ENCODE assay signal across 20 mouse cellular contexts in genomic region chr13:72593710-72594111, GRCm38 (mm10). TPM values are rescaled to one million over a fixed set of nuclear protein-coding genes. Genes with fewer than 3 reads are reported as not detected.
DNase-seq lines count a peak whose midpoint lies in the region; ATAC-seq and TF ChIP-seq lines count a peak whose summit lies in the region.
"Had no signal": no experiment of that assay in that cellular context is flagged by ENCODE, and none has a peak within 500 bp of the region (broad histone marks: within the 10 kb centered on the region; RNA-seq: fewer than 3 reads in every experiment).

No protein-coding gene starts in this region.

- H3K4me3 ChIP-seq in midbrain, embryonic 11.5 days (ENCODE audit: low read depth, low read length): no peak overlapping the region
- H3K4me3 ChIP-seq in midbrain, postnatal 0 days (ENCODE audit: low read depth, low read length): no peak overlapping the region
- H3K4me3 ChIP-seq in lung, embryonic 16.5 days (ENCODE audit: low read length): no peak overlapping the region
- H3K4me3 ChIP-seq: embryonic facial prominence, embryonic 10.5 days; forebrain, embryonic 13.5 days; hindbrain, embryonic 13.5 days had no signal

- ATAC-seq in midbrain, embryonic 11.5 days (ENCODE audit: low FRiP score): no peak
- no peak for ATAC-seq in midbrain, postnatal 0 days (ENCODE audit: low FRiP score)
- ATAC-seq in lung, embryonic 16.5 days (ENCODE audit: low read depth): peak; percentile 93
- ATAC-seq in CD4-positive, CD25-positive, alpha-beta regulatory T cell, adult 4 months: no peak
- ATAC-seq: forebrain, embryonic 13.5 days; forebrain, postnatal 0 days; hindbrain, postnatal 0 days had no signal

- WGBS in midbrain, embryonic 11.5 days: 81% methylated on average over 4 of the region's 4 CpGs
- 88% methylated on average over 4 of the region's 4 CpGs for WGBS in midbrain, postnatal 0 days
- WGBS in lung, embryonic 16.5 days: 40% methylated on average over 4 of the region's 4 CpGs

- H3K4me2 ChIP-seq in midbrain, embryonic 11.5 days: no peak overlapping the region
- H3K4me2 ChIP-seq in midbrain, postnatal 0 days (ENCODE audit: low read depth, low read length, poor library complexity, severe bottlenecking): no peak overlapping the region
- no peak overlapping the region for H3K4me2 ChIP-seq in lung, embryonic 16.5 days (ENCODE audit: low read depth, low read length)
- H3K4me2 ChIP-seq: forebrain, embryonic 13.5 days; hindbrain, embryonic 13.5 days had no signal

- no peak overlapping the region for H3K27ac ChIP-seq in midbrain, embryonic 11.5 days (ENCODE audit: low read depth, low read length)
- no peak overlapping the region for H3K27ac ChIP-seq in midbrain, postnatal 0 days (ENCODE audit: low read depth, low read length)
- H3K27ac ChIP-seq in lung, embryonic 16.5 days (ENCODE audit: low read length): peak overlapping the region; percentile 57
- H3K27ac ChIP-seq: embryonic facial prominence, embryonic 10.5 days; forebrain, embryonic 13.5 days; hindbrain, embryonic 13.5 days; hindbrain, postnatal 0 days had no signal

- no peak overlapping the region for H3K9ac ChIP-seq in midbrain, embryonic 11.5 days (ENCODE audit: low read length)
- H3K9ac ChIP-seq in midbrain, postnatal 0 days (replicated peaks; ENCODE audit: low read length, poor library complexity, severe bottlenecking): no peak overlapping the region
- no peak overlapping the region for H3K9ac ChIP-seq in lung, embryonic 16.5 days (ENCODE audit: low read length)
- H3K9ac ChIP-seq: forebrain, embryonic 13.5 days; forebrain, postnatal 0 days; hindbrain, embryonic 13.5 days had no signal

- H3K9me3 ChIP-seq in midbrain, embryonic 11.5 days (ENCODE audit: control insufficient read depth, low read length): no peaks in the 10 kb centered on the region
- no peaks in the 10 kb centered on the region for H3K9me3 ChIP-seq in midbrain, postnatal 0 days (ENCODE audit: low read length)
- no peaks in the 10 kb centered on the region for H3K9me3 ChIP-seq in lung, embryonic 16.5 days (ENCODE audit: control insufficient read depth, low read length)
- H3K9me3 ChIP-seq: embryonic facial prominence, embryonic 10.5 days; forebrain, embryonic 13.5 days; hindbrain, embryonic 13.5 days had no signal

- no peak for TF ChIP-seq CTCF in midbrain, postnatal 0 days (IDR thresholded peaks at IDR 0.05)

- no peaks in the 10 kb centered on the region for H3K4me1 ChIP-seq in midbrain, embryonic 11.5 days (ENCODE audit: control insufficient read depth, insufficient read depth, low read length)
- H3K4me1 ChIP-seq in midbrain, postnatal 0 days (ENCODE audit: insufficient read depth, low read length): no peaks in the 10 kb centered on the region
- H3K4me1 ChIP-seq in lung, embryonic 16.5 days (replicated peaks; ENCODE audit: control insufficient read depth, insufficient read depth, low read length): peaks cover 5% of the 10 kb centered on the region
- H3K4me1 ChIP-seq: forebrain, embryonic 13.5 days; hindbrain, embryonic 13.5 days had no signal

- no peaks in the 10 kb centered on the region for H3K27me3 ChIP-seq in midbrain, embryonic 11.5 days (ENCODE audit: control insufficient read depth, insufficient read depth, low read length)
- no peaks in the 10 kb centered on the region for H3K27me3 ChIP-seq in midbrain, postnatal 0 days (ENCODE audit: insufficient read depth, low read length)
- H3K27me3 ChIP-seq in lung, embryonic 16.5 days (ENCODE audit: control insufficient read depth, insufficient read depth, low read depth, low read length): no peaks in the 10 kb centered on the region
- H3K27me3 ChIP-seq: forebrain, embryonic 13.5 days had no signal

- no peaks in the 10 kb centered on the region for H3K36me3 ChIP-seq in midbrain, embryonic 11.5 days (ENCODE audit: control insufficient read depth, insufficient read depth, low read length)
- no peaks in the 10 kb centered on the region for H3K36me3 ChIP-seq in midbrain, postnatal 0 days (ENCODE audit: insufficient read depth, low read length)
- H3K36me3 ChIP-seq in lung, embryonic 16.5 days (ENCODE audit: control insufficient read depth, insufficient read depth, low read length): no peaks in the 10 kb centered on the region
- H3K36me3 ChIP-seq: embryonic facial prominence, embryonic 10.5 days; G1E; hindbrain, embryonic 13.5 days had no signal

- peak; percentile 8 for DNase-seq in midbrain, embryonic 11.5 days (ENCODE audit: low spot score, missing footprints)
- no peak for DNase-seq in midbrain, postnatal 0 days (ENCODE audit: low spot score)
- DNase-seq in lung, postnatal 25 days (ENCODE audit: low spot score): peak; percentile 80
- DNase-seq in cerebellum, postnatal 10 days: no peak
- DNase-seq in c-Kit-positive CD71-positive TER-119-positive erythroid progenitor cells, embryonic 14.5 days (ENCODE audit: low spot score): no peak
- DNase-seq: adrenal gland, postnatal 14 days; cerebellum, adult 18-20 months; cerebellum, adult 9-11 months; forebrain, postnatal 0 days; gastrocnemius, postnatal 14 days; heart, postnatal 10 days had no signal

RNA-seq across cellular contexts. Expression of gene Irx2, which starts 34.9 kb away (rescaled TPM):
- polyA plus RNA-seq in midbrain, embryonic 11.5 days (2014; fragmentation: Nextera tagmentation; extraction: Ambion mirVana): 38.6 and 38.9 TPM in 2 replicates
- 68.5 and 76.4 TPM in 2 replicates for total RNA-seq in midbrain, postnatal 0 days (2014; rRNA removed)
- polyA plus RNA-seq in midbrain, postnatal 0 days (2015; fragmentation: Nextera tagmentation; extraction: Ambion mirVana): 21.2 and 26.5 TPM in 2 replicates
- polyA plus RNA-seq in lung, embryonic 16.5 days (2015; fragmentation: Nextera tagmentation; extraction: Ambion mirVana): 14.9 and 17.3 TPM in 2 replicates
- polyA plus RNA-seq in CD4-positive, CD25-positive, alpha-beta regulatory T cell, adult 4 months (2017; shearing (Covaris generic)): not detected
- total RNA-seq: gastrocnemius, adult 18-20 months; gastrocnemius, postnatal 14 days; hematopoietic stem cell, adult 5-6 weeks had no signal
- polyA plus RNA-seq: G1E had no signal

Comparison
In these comparisons a context has a peak if more than half of its experiments do, and no peak if none do; other contexts are left out.
1. DNase-seq: peak in midbrain, embryonic 11.5 days (single experiment) and lung, postnatal 25 days (single experiment); none in midbrain, postnatal 0 days (single experiment), cerebellum, postnatal 10 days (0 of 2) and c-Kit-positive CD71-positive TER-119-positive erythroid progenitor cells, embryonic 14.5 days (single experiment).
2. RNA of gene Irx2, which starts 34.9 kb away (polyA plus RNA-seq): 38.6 to 38.9 TPM in midbrain, embryonic 11.5 days, 21.2 to 26.5 TPM in midbrain, postnatal 0 days and 14.9 to 17.3 TPM in lung, embryonic 16.5 days; not detected in CD4-positive, CD25-positive, alpha-beta regulatory T cell, adult 4 months; every median in the first group is over 10 times any median in the second.